Mouse (Mus musculus) right cerebral cortex, postnatal 25 days (tissue): ENCODE measurements at regions not wholly inside any gene's neighbourhood (a gene's known extent, or its start where the extent isn't known, plus 50 kb on each side); places are given as distances from the start of the nearest gene placed in this dataset.

Source experiments
- DNase-seq: peaks from one replicate; pipeline ENCODE4 v3.0.0; 2022

GRCm38 (mm10) chr8:27837903-27838302 lies 390.4 kb downstream of the Poteg start:
- no peak for DNase-seq

DNA sequence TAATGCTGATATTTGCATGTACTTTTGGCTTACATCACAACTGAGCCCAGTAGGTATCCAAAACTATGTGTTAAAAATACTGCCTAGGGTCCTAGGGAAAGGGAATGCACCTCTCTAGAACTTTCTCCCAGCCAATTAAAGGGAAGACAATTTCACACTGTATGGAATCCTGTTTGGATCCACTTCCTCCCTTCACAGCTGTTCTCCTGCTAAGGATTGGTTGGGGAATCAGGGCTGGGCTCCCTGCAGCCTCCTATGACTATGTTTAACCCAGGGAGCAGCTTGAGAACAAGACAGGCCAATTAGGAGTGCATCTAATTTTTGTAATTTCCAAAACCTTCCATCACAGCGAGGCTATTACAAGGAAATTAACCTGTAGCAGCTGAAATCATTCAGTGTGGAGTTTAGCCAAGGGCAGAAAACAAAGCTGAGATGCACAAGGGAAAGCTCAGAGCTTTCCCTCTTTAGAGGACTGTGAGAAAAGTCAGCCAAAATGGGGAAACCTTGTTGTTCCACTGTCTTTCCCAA lies 419.1 kb downstream of the Poteg start:
- DNase-seq, result no peak

DNA sequence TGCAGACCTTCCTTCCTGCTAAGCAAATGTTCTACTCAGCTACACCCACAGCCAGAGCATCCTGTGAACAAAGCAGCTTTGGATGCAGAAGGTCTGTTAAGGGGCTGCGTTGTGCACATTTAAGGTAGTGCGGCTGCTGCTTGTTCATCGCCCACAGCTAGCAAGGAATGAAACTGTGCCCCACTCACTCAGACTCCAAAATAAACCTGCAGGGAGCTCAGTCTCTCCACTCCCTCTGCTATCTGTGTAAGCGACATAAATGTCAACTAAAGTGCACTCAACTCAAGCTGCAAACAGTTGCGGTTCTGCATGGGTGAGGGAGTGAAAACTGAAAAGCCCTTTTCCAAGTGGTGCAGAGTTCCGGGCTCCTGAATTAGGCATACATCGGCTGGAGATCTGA lies 421.1 kb downstream of the Poteg start:
- DNase-seq, result peak; percentile 66

GRCm38 (mm10) chr8:27877691-27878264 lies 430.3 kb downstream of the Poteg start:
- DNase-seq, result no peak

DNA sequence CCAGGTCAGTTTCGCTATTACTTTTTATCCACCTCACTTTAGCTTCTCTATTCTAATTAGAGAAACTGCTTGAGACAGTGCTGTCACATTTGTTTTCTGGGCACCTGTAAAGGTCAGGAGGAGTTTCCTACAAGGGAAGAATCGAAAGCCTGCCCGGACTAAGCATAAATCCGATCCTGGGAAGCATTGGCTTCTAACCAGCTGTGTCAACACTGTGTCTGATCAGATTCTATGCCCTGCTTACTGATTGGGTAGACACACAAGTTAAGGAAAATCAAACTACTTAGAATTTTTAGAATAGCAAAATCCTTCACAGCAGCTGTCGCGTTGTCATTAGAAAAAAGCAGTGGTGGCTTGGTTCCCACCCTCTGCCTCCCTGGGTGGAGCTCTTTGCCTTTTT lies 441.8 kb downstream of the Poteg start:
- no peak for DNase-seq

- peak; percentile 32 for DNase-seq
Observed at GRCm38 (mm10) chr8:27894325-27894724, 446.9 kb downstream of the Poteg start.

DNA sequence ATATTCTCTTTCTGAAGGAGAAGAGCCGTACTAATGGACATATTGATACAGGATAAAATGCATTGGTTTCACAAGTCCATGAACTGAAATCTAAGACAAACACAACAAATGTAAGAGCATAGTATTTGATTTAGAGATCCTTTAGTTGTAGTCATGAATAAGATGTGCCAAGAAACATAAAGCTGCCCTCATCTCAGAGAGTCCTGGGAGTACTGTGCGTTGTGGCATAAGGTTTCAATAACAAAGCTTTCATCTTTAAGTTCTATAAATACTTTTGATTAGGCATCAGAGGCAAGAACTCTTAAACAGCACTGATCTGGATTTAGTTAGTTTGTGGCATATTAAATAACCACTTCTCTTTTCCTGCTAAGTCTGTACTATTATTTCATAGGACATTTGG lies 452.6 kb downstream of the Poteg start:
- DNase-seq, result no peak

GRCm38 (mm10) chr8:27903796-27904195 lies 456.3 kb downstream of the Poteg start:
- no peak for DNase-seq

GRCm38 (mm10) chr8:27909347-27909945 lies 462.0 kb downstream of the Poteg start:
- no peak for DNase-seq

- DNase-seq, result no peak
Observed at GRCm38 (mm10) chr8:27938559-27939492, 491.4 kb downstream of the Poteg start.

DNA sequence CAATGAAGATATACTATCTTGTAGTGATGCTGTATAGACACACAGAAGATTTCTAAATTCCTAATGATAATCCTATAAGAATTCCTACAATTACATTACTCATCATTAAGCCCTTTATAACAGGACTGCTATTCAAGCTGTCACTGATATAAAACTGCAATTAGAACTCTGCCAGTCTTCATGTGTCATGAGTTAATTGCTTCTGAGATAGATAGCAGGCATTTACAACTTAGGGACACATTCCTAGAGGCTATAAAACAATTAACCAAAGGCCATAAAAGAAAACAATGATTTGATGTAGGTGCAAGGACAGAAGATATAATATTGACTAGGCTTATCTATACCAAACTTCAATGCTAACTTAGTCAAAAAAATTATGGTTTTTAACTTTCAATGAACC lies 507.5 kb downstream of the Poteg start:
- DNase-seq, result no peak

GRCm38 (mm10) chr8:27980920-27981319 lies 533.5 kb downstream of the Poteg start:
- no peak for DNase-seq

DNA sequence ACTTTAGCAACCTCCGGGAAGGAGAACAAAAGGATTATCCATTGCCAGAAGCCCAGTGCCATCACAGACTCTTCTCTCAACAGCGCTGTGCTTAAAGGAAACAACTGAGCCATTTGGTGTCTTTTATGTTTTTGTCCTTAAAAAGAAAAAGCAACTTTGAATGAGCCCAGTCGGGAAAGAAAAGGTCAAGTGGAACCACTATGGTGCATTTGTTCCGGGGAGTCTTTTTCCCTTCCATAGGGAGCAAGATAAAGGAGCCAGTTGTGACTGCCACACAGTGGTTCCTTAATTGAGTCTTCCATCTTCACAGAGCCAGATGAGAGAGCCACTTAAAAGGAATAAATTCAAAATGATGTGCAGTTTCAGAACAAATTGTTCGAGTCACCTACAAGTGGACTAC lies 534.3 kb downstream of the Poteg start:
- no peak for DNase-seq

DNA sequence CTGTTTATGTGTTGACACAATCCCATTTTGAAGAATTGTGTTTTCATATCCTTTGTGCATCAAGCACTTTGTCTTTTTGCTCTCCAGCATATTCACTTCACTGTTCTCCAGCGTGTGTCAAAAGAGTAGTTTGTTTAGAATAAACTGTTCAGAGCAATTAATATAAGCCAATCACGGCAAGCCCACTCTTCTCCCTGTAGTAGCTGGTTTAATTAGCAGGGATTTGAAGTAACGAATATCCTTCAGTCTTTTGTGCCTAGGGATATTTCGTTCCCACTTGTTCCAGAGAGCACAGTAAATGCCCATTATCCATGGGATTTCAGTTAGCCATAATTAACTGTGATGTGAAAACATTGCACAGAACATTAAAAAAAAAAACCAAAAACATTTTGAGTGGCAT lies 565.4 kb downstream of the Poteg start:
- DNase-seq, result no peak
